Mouse (Mus musculus): ENCODE measurements at regions not wholly inside any gene's neighbourhood (a gene's known extent, or its start where the extent isn't known, plus 50 kb on each side); places are given as distances from the start of the nearest gene placed in this dataset.

GRCm38 (mm10) chr13:45208540-45209197 is 130.2 kb downstream of the Gm9817 start:
- no peak for TF ChIP-seq CTCF (IDR thresholded peaks at IDR 0.05 in 2 of 3, conservative IDR thresholded peaks at IDR 0.05 in 1 of 3; ENCODE audit: control insufficient read depth in 1 of 3, insufficient read depth in 1 of 3, low read depth in 2 of 3, low read length in 3 of 3, poor library complexity in 1 of 3, severe bottlenecking in 1 of 3)
- no peak for TF ChIP-seq POLR2A (IDR thresholded peaks at IDR 0.05; ENCODE audit: control insufficient read depth in 1 of 2, insufficient read depth in 1 of 2, low read depth in 1 of 2, low read length in 2 of 2, poor library complexity in 1 of 2)
- TF ChIP-seq USF1 (IDR thresholded peaks at IDR 0.05; ENCODE audit: low read depth, low read length), result no peak
- TF ChIP-seq KAT2A (conservative IDR thresholded peaks at IDR 0.05; ENCODE audit: low read depth, low read length), result no peak
- no peak for TF ChIP-seq NELFE (IDR thresholded peaks at IDR 0.05; ENCODE audit: low read depth, low read length)
- no peak for TF ChIP-seq E2F4 (IDR thresholded peaks at IDR 0.05; ENCODE audit: borderline replicate concordance, low read depth, low read length)
- TF ChIP-seq ZMIZ1 (IDR thresholded peaks at IDR 0.05; ENCODE audit: low read depth, low read length), result no peak
- no peak for TF ChIP-seq CHD2 (IDR thresholded peaks at IDR 0.05; ENCODE audit: low read length)
- TF ChIP-seq ZNF384 (IDR thresholded peaks at IDR 0.05; ENCODE audit: low read depth, low read length), result no peak
- no peak for TF ChIP-seq MAX (IDR thresholded peaks at IDR 0.05; ENCODE audit: low read length)
- no peak for TF ChIP-seq GATA1 (IDR thresholded peaks at IDR 0.05; ENCODE audit: low read depth, low read length)
